Mouse (Mus musculus) bone marrow, adult 2 months (tissue): Measurements from ENCODE around the gene Ppp1r3c.

Experiments
- CTCF ChIP-seq: fragments of 200-500 bp; IDR thresholded peaks from 2 replicates; pipeline ENCODE4 v1.5.1; 2011; ENCODE audit warnings: low read length, control low read depth; ENCODE audit not compliant: control insufficient read depth, insufficient read depth
- POLR2A ChIP-seq: fragments of 200-500 bp; IDR thresholded peaks from 2 replicates; pipeline ENCODE4 v1.6.1; 2011; ENCODE audit warnings: low read depth, mild to moderate bottlenecking, control low read depth, low read length, borderline replicate concordance; ENCODE audit not compliant: control insufficient read depth

DNA sequence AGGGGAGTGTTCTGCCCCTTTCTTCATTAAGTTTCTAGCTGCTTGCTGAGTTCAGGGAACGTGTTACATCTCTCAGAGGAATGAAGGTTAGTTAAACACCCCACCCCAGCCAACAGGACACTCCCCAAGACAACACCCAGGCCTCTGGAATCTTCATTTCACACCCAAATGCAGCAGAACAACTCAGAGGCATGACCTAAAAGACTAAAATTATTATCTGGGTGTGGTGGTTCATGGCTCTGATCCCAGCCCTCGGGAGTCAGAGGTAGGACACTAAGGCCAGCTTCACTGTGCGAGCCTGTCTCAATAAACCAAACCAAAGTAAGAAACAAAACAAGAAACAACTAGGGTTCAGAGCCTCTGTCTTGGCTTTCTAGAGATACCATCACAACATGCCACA, 38.3 kb downstream of the Ppp1r3c start:
- TF ChIP-seq CTCF (no peak), POLR2A (no peak)
